Mouse (Mus musculus) stomach, postnatal 0 days (tissue): ENCODE measurements around the gene Senp1. TPM values are rescaled to one million over a fixed set of nuclear protein-coding genes. Genes with fewer than 3 reads are reported as not detected.

Experiments used
- ATAC-seq: fragments of 200-750 bp; cut with Nextera tagmentation; 2 replicates; pipeline ENCODE4 v1.8.0; 2017; ENCODE audit not compliant: low FRiP score, low TSS enrichment
- DNase-seq: peaks from one replicate; pipeline ENCODE4 v3.0.0-alpha.2; 2016; ENCODE audit warnings: low spot score
- H3K27ac ChIP-seq: fragments of 300-500 bp; sonication (generic); replicated peaks from 2 replicates; pipeline ENCODE4 v1.5.1; 2014; ENCODE audit warnings: mild to moderate bottlenecking, control low read depth
- H3K27me3 ChIP-seq: fragments of 300-500 bp; sonication (generic); 2 replicates; pipeline ENCODE4 v1.6.1; 2014; ENCODE audit warnings: low read length; ENCODE audit not compliant: control insufficient read depth, insufficient read depth
- H3K36me3 ChIP-seq: fragments of 300-500 bp; sonication (generic); 2 replicates; pipeline ENCODE4 v1.6.1; 2014; ENCODE audit warnings: low read length, mixed read lengths; ENCODE audit not compliant: control insufficient read depth, insufficient read depth
- H3K4me1 ChIP-seq: fragments of 300-500 bp; sonication (generic); replicated peaks from 2 replicates; pipeline ENCODE4 v1.6.1; 2014; ENCODE audit warnings: antibody characterized with exemption; ENCODE audit not compliant: control insufficient read depth, insufficient read depth
- H3K4me2 ChIP-seq: fragments of 300-500 bp; sonication (generic); replicated peaks from 2 replicates; pipeline ENCODE4 v1.6.1; 2014; ENCODE audit warnings: low read depth, mild to moderate bottlenecking, control low read depth, moderate library complexity
- H3K4me3 ChIP-seq: fragments of 300-500 bp; sonication (generic); 2 replicates; pipeline ENCODE4 v1.5.1; 2014; ENCODE audit warnings: low read depth, low read length, control low read depth
- H3K9ac ChIP-seq: fragments of 300-500 bp; sonication (generic); 2 replicates; pipeline ENCODE4 v1.6.1; 2014; ENCODE audit warnings: mild to moderate bottlenecking, low read length, control low read depth, mixed read lengths
- H3K9me3 ChIP-seq: fragments of 300-500 bp; sonication (generic); 2 replicates; pipeline ENCODE4 v1.6.1; 2016; ENCODE audit warnings: low read length; ENCODE audit not compliant: control insufficient read depth
- CTCF ChIP-seq: IDR thresholded peaks from 2 replicates; pipeline ENCODE4 v1.5.1; 2016; ENCODE audit warnings: antibody characterized with exemption, low read depth, mild to moderate bottlenecking, moderate library complexity
- EP300 ChIP-seq: optimal IDR thresholded peaks from 2 replicates; pipeline ENCODE3; 2016; ENCODE audit warnings: antibody characterized with exemption
- WGBS: fragments of 180-500 bp; shearing (Covaris S2); extraction: QIAGEN DNeasy Blood & Tissue Kit; methylation state at CpG from one replicate; pipeline ENCODE4 v1.1.7; 2014; 5-methylcytosine and 5-hydroxymethylcytosine counted together
- polyA plus RNA-seq: library from polyadenylated mRNA; unstranded; fragments of >200 nt; fragmentation: Nextera tagmentation; extraction: Ambion mirVana; gene quantifications from 2 replicates; pipeline ENCODE4 v1.2.1, GENCODE M21; 2015

Senp1 gene
- polyA plus RNA-seq, 1 experiment from 2014 or later, result 10.0 TPM

- Histone ChIP-seq H3K9ac (no peak overlapping the region), H3K36me3 (no peaks in the 10 kb centered on the region), H3K9me3 (no peaks in the 10 kb centered on the region), H3K27ac (no peak overlapping the region), H3K4me3 (no peak overlapping the region), H3K4me1 (no peaks in the 10 kb centered on the region), H3K27me3 (no peaks in the 10 kb centered on the region), H3K4me2 (no peak overlapping the region)
- no peak for DNase-seq
- ATAC-seq, result no peak
- 65% methylated on average over 6 of the region's 6 CpGs for WGBS
- TF ChIP-seq CTCF (no peak), EP300 (no peak)
These were observed 80.7 kb downstream of the Senp1 start for GRCm38 (mm10) chr15:98012810-98013209.

DNA sequence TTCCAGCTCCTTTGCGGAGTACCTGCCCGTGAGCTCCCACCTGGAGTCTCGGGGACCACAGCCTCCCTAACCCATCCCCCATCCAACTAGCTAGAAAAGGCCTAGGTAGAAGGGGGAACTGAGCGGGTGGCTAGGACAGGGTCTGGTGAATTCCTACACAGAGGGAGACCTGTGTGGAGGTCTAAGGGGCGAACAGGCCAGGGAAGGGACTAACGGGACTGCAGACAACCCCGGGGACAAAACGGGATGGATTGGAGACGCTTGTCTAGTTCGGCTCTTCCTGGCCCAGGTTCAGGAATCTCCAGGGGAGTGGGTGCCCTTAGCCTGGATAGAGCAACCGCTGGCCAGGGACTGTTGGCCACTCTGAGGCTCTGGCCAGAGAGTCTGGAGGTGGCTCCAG is 88.4 kb downstream of the Senp1 start:
- WGBS, result 20% methylated on average over 11 of the region's 11 CpGs
- Histone ChIP-seq H3K36me3 (no peaks in the 10 kb centered on the region), H3K4me1 (0 out of 2 replicates have a peak, but pooled peaks cover 3% of the 10 kb centered on the region), H3K9me3 (no peaks in the 10 kb centered on the region), H3K4me2 (no peak overlapping the region), H3K9ac (no peak overlapping the region), H3K27me3 (peaks cover 32% of the 10 kb centered on the region; the same call in 1 of the 2 replicates), H3K4me3 (no peak overlapping the region), H3K27ac (no peak overlapping the region)
- DNase-seq, result no peak
- TF ChIP-seq CTCF (no peak), EP300 (no peak)
- no peak for ATAC-seq

GRCm38 (mm10) chr15:98004740-98005159 is 88.8 kb downstream of the Senp1 start:
- no peak for ATAC-seq
- 3% methylated on average over 14 of the region's 19 CpGs for WGBS
- TF ChIP-seq EP300 (no peak), CTCF (no peak)

GRCm38 (mm10) chr15:98003822-98004739 is 89.5 kb downstream of the Senp1 start, which contains the start of gene Col2a1:
Col2a1 (minus strand) TSS chr15:98004695.
- peak; percentile 19; the same call in 1 of the 2 replicates for ATAC-seq
- 3% methylated on average over 37 of the region's 59 CpGs for WGBS
- Histone ChIP-seq H3K9me3 (no peaks in the 10 kb centered on the region), H3K27ac (no peak within 1 kb of the TSS), H3K4me3 (peak within 1 kb of the TSS; percentile 25), H3K4me1 (0 out of 2 replicates have a peak, but pooled peaks cover 3% of the 10 kb centered on the region), H3K9ac (peak within 1 kb of the TSS; percentile 8; the same call in 1 of the 2 replicates), H3K4me2 (peak within 1 kb of the TSS; percentile 42), H3K27me3 (peaks cover 35% of the 10 kb centered on the region; the same call in 1 of the 2 replicates), H3K36me3 (no peaks in the 10 kb centered on the region)
- DNase-seq, result no peak
- TF ChIP-seq CTCF (no peak), EP300 (no peak)

More at GRCm38 (mm10) chr15:98004740-98005159, 88.8 kb downstream of the Senp1 start:
- Histone ChIP-seq H3K9ac (peak overlapping the region; percentile 8; the same call in 1 of the 2 replicates), H3K9me3 (no peaks in the 10 kb centered on the region), H3K4me1 (0 out of 2 replicates have a peak, but pooled peaks cover 3% of the 10 kb centered on the region), H3K36me3 (no peaks in the 10 kb centered on the region), H3K4me2 (peak overlapping the region; percentile 42), H3K4me3 (peak overlapping the region; percentile 25), H3K27me3 (peaks cover 33% of the 10 kb centered on the region; the same call in 1 of the 2 replicates), H3K27ac (no peak overlapping the region)
- DNase-seq, result no peak

DNA sequence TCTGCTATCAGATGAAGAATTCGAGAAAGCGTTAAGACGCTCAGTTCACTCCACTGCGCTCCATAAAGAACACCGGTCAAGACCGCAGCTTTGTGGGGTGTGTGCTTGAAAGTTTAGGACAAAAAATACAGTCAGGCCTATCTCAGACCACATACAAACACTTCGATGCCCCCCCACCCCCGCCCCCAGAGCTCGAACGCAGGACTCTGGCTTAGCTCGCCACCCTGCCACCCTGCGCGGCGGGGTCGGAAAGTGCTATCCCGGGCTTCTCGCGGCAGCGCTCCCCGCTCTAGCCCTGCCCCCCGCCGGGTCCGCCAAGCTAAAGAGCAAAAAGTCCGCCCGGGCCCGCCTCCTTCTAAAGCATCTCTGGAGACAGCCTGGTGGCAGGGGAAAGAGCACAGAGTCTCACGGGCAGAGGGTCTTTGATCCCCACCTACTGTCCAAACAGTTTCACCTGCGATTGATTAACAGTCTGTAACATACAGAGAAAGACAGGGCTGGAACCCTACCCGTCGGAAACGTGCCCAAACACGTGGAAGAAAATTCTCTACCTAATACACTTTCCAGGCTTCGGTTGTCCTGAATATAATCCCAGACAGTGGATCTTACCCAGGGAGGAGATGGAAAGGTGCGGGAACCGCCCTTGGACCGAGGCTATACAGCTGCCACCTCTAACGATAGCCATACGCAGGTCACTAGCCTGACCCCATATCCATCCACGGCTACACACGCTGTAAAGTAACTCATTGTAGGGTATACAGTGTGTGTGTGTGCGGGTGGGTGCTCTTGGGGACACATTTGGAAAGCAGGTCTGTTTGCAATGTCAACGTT is 90.3 kb downstream of the Senp1 start:
- H3K9me3 ChIP-seq, result no peaks in the 10 kb centered on the region
- DNase-seq (peak; percentile 59), ATAC-seq (no peak)
- TF ChIP-seq CTCF, result no peak
- TF ChIP-seq EP300, result no peak
- H3K36me3 ChIP-seq, result no peaks in the 10 kb centered on the region
- H3K4me1 ChIP-seq, result 0 out of 2 replicates have a peak, but pooled peaks cover 3% of the 10 kb centered on the region
- H3K27ac ChIP-seq, result no peak overlapping the region
- peak overlapping the region; percentile 57 for H3K4me2 ChIP-seq
- peaks cover 38% of the 10 kb centered on the region; the same call in 1 of the 2 replicates for H3K27me3 ChIP-seq
- peak overlapping the region; percentile 27 for H3K4me3 ChIP-seq
- H3K9ac ChIP-seq, result no peak overlapping the region
- 1% methylated on average over 42 of the region's 42 CpGs for WGBS
